Mouse (Mus musculus) liver, postnatal 0 days (tissue): Measurements from ENCODE around the gene Stx8.

Experiments
- CTCF ChIP-seq: sonication (generic); IDR thresholded peaks from 2 replicates; pipeline ENCODE4 v1.5.1; 2016; ENCODE audit warnings: antibody characterized with exemption, low read depth
- EP300 ChIP-seq: IDR thresholded peaks from 2 replicates; pipeline ENCODE4 v1.6.1; 2016; ENCODE audit warnings: antibody characterized with exemption, low read depth, mild to moderate bottlenecking

- TF ChIP-seq CTCF = no peak
- TF ChIP-seq EP300 = no peak
Observed at GRCm38 (mm10) chr11:68171973-68172647, 206.1 kb downstream of the Stx8 start.
